Mouse (Mus musculus): ENCODE data around the gene Hadhb.

- TF ChIP-seq CTCF (IDR thresholded peaks at IDR 0.05; ENCODE audit: low read depth) (no peak), EP300 (IDR thresholded peaks at IDR 0.05; ENCODE audit: low read depth) (no peak)
Observed at GRCm38 (mm10) chr5:30114761-30115140, 40.3 kb upstream of the Hadhb start.

Measured in liver, postnatal 0 days (tissue).